Mouse (Mus musculus): ENCODE results near the gene Sdc3.

DNA sequence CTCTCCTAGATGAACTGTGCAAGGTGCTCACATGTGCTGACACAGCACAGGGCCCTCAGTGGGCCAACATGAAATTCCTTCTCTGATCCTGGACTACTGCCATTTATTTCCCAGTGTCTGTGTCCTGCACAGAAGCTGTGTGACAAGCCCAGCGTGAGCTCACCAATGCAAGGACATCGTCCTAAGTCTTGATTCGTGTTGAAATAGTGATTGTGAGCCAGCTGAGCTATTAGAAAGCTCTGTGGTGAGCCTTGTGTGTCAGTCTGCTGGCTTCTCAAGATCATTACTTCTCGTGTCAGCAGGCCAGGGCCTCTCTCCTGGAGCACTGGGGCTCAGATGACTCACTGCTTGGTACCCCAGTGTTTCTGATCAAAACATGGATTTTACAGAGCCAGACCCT lies 18.4 kb upstream of the Sdc3 start:
- no peak for TF ChIP-seq CTCF (IDR thresholded peaks at IDR 0.05; ENCODE audit: extremely low read depth, insufficient read length, insufficient replicate concordance, low read depth, low read length)
- TF ChIP-seq POLR2A (IDR thresholded peaks at IDR 0.05; ENCODE audit: low read depth, low read length) = no peak
